Comparison of ENCODE assay signal across 11 mouse cellular contexts in genomic region chr5:139947446-139947845, GRCm38 (mm10). TPM values are rescaled to one million over a fixed set of nuclear protein-coding genes. Genes with fewer than 3 reads are reported as not detected.
DNase-seq lines count a peak whose midpoint lies in the region; ATAC-seq and TF ChIP-seq lines count a peak whose summit lies in the region.
"Had no signal": no experiment of that assay in that cellular context is flagged by ENCODE, and none has a peak within 500 bp of the region (broad histone marks: within the 10 kb centered on the region; RNA-seq: fewer than 3 reads in every experiment).

No protein-coding gene starts in this region.

- no peaks in the 10 kb centered on the region for H3K79me2 ChIP-seq in MEL (ENCODE audit: control insufficient read depth, insufficient read depth, low read length, poor library complexity)

- peak; percentile 71 for DNase-seq in CD4-positive, CD25-positive, alpha-beta regulatory T cell, adult 2 months (ENCODE audit: low read depth, low spot score)
- peak; percentile 41 for DNase-seq in limb, embryonic 11.5 days (ENCODE audit: low spot score)
- no peak for DNase-seq in limb, embryonic 10.5 days (ENCODE audit: low spot score)
- DNase-seq in MEL (ENCODE audit: low read depth, low spot score): peak; percentile 32
- peak; percentile 49 for DNase-seq in lung, postnatal 36 days
- no peak for DNase-seq in gastrocnemius, postnatal 10 days
- no peak for DNase-seq in layer of hippocampus, adult 8-10 months (ENCODE audit: low spot score in 2 of 2)
- DNase-seq: liver, embryonic 13.5 days had no signal

- no peak overlapping the region for H3K4me3 ChIP-seq in limb, embryonic 11.5 days (ENCODE audit: low read depth, low read length)
- no peak overlapping the region for H3K4me3 ChIP-seq in limb, embryonic 10.5 days
- no peak overlapping the region for H3K4me3 ChIP-seq in MEL (ENCODE audit: control insufficient read depth in 1 of 2, insufficient read depth in 1 of 2, low read depth in 2 of 2, low read length in 2 of 2)
- H3K4me3 ChIP-seq: liver, embryonic 13.5 days; neural tube, embryonic 12.5 days had no signal

- no peak for TF ChIP-seq POLR2A in MEL (IDR thresholded peaks at IDR 0.05; ENCODE audit: control insufficient read depth in 1 of 2, insufficient read depth in 1 of 2, low read depth in 1 of 2, low read length in 2 of 2, poor library complexity in 1 of 2)

- no peak for TF ChIP-seq EP300 in MEL (IDR thresholded peaks at IDR 0.05; ENCODE audit: low read depth in 1 of 2, low read length in 2 of 2)

- H3K27ac ChIP-seq in limb, embryonic 11.5 days (replicated peaks; ENCODE audit: low read depth, low read length): no peak overlapping the region
- H3K27ac ChIP-seq in limb, embryonic 10.5 days: no peak overlapping the region
- no peak overlapping the region for H3K27ac ChIP-seq in MEL (ENCODE audit: control insufficient read depth, low read depth, low read length)
- H3K27ac ChIP-seq: liver, embryonic 13.5 days; neural tube, embryonic 12.5 days had no signal

- WGBS in limb, embryonic 11.5 days: 92% methylated on average over 5 of the region's 5 CpGs
- 92% methylated on average over 5 of the region's 5 CpGs for WGBS in limb, embryonic 10.5 days

- no peaks in the 10 kb centered on the region for H3K27me3 ChIP-seq in limb, embryonic 11.5 days (ENCODE audit: control insufficient read depth, insufficient read depth, low read length)
- 0 out of 2 replicates have a peak, but pooled peaks cover 9% of the 10 kb centered on the region for H3K27me3 ChIP-seq in limb, embryonic 10.5 days (ENCODE audit: low read depth, poor library complexity, severe bottlenecking)
- H3K27me3 ChIP-seq in MEL (ENCODE audit: control insufficient read depth in 1 of 2, insufficient read depth in 2 of 2, low read length in 2 of 2): no peaks in the 10 kb centered on the region
- H3K27me3 ChIP-seq: neural tube, embryonic 12.5 days had no signal

- H3K36me3 ChIP-seq in limb, embryonic 11.5 days (ENCODE audit: control insufficient read depth, insufficient read depth, low read length): no peaks in the 10 kb centered on the region; the same call in 1 of the 2 replicates
- H3K36me3 ChIP-seq in limb, embryonic 10.5 days: no peaks in the 10 kb centered on the region
- H3K36me3 ChIP-seq in MEL (ENCODE audit: control insufficient read depth in 1 of 2, insufficient read depth in 2 of 2, low read length in 2 of 2): no peaks in the 10 kb centered on the region
- H3K36me3 ChIP-seq: liver, embryonic 13.5 days; neural tube, embryonic 12.5 days had no signal

- TF ChIP-seq CTCF in MEL (IDR thresholded peaks at IDR 0.05 in 2 of 3, conservative IDR thresholded peaks at IDR 0.05 in 1 of 3; ENCODE audit: control insufficient read depth in 1 of 3, insufficient read depth in 1 of 3, low read depth in 2 of 3, low read length in 3 of 3, poor library complexity in 1 of 3, severe bottlenecking in 1 of 3): peak; percentile 50 to 84 (median 61)

- H3K4me1 ChIP-seq in limb, embryonic 11.5 days (ENCODE audit: control insufficient read depth, insufficient read depth, low read length): peaks cover 10% of the 10 kb centered on the region
- H3K4me1 ChIP-seq in limb, embryonic 10.5 days: peaks cover 29% of the 10 kb centered on the region
- no peaks in the 10 kb centered on the region for H3K4me1 ChIP-seq in MEL (ENCODE audit: control insufficient read depth in 1 of 2, insufficient read depth in 2 of 2, low read length in 2 of 2)
- H3K4me1 ChIP-seq: liver, embryonic 13.5 days had no signal

- ATAC-seq in CD4-positive, CD25-positive, alpha-beta regulatory T cell, adult 4 months: no peak
- ATAC-seq in limb, embryonic 11.5 days (ENCODE audit: insufficient number of reproducible peaks, low FRiP score, low TSS enrichment, low read depth): no peak

- no peaks in the 10 kb centered on the region for H3K9me3 ChIP-seq in limb, embryonic 11.5 days (ENCODE audit: control insufficient read depth, low read length)
- no peaks in the 10 kb centered on the region for H3K9me3 ChIP-seq in limb, embryonic 10.5 days (replicated peaks)
- H3K9me3 ChIP-seq in MEL (replicated peaks; ENCODE audit: insufficient read depth, low read length): no peaks in the 10 kb centered on the region
- H3K9me3 ChIP-seq: liver, embryonic 13.5 days; neural tube, embryonic 12.5 days had no signal

- H3K4me2 ChIP-seq in limb, embryonic 11.5 days (ENCODE audit: low read depth, severe bottlenecking): no peak overlapping the region
- H3K4me2 ChIP-seq: liver, embryonic 13.5 days; neural tube, embryonic 12.5 days had no signal

- peak; percentile 38 for TF ChIP-seq RAD21 in MEL (IDR thresholded peaks at IDR 0.05; ENCODE audit: low read depth, low read length)

- H3K9ac ChIP-seq in limb, embryonic 11.5 days (ENCODE audit: low read length): no peak overlapping the region
- H3K9ac ChIP-seq in MEL (ENCODE audit: control insufficient read depth, low read depth, low read length, poor library complexity, severe bottlenecking): no peak overlapping the region
- H3K9ac ChIP-seq: liver, embryonic 13.5 days; neural tube, embryonic 12.5 days had no signal

TF ChIP-seq in MEL, 35 proteins besides CTCF, POLR2A, EP300 and RAD21:
- TF ChIP-seq SMC3 (IDR thresholded peaks at IDR 0.05; ENCODE audit: low read depth, low read length) (peak; percentile 56), POLR2AphosphoS5 (IDR thresholded peaks at IDR 0.05; ENCODE audit: borderline replicate concordance, low read depth, low read length) (no peak)

RNA-seq across cellular contexts. Expression of gene Elfn1, which starts 39.7 kb away (rescaled TPM):
- polyA plus RNA-seq in CD4-positive, CD25-positive, alpha-beta regulatory T cell, adult 4 months (2017; shearing (Covaris generic)): not detected
- 0.07 and 0.08 TPM in 2 replicates for polyA plus RNA-seq in limb, embryonic 11.5 days (2014; fragmentation: Nextera tagmentation; extraction: Ambion mirVana)
- 0.10 and 0.18 TPM in 2 replicates for polyA plus RNA-seq in limb, embryonic 10.5 days (2016; fragmentation: Nextera tagmentation; extraction: Ambion mirVana)
- total RNA-seq in MEL (2012; rRNA removed): 0.07 TPM in 1 of 2 replicates, not detected in the other
- polyA plus RNA-seq in MEL (2012; ENCODE audit: insufficient read depth in 1 of 2, insufficient read length in 2 of 2, low read depth in 1 of 2, low replicate concordance in 2 of 2, missing spikeins in 1 of 2): under 1 TPM in 1 of 2 experiments, not detected in 1; 0.08 TPM
- 1 to 10 TPM in 1 of 2 experiments, under 1 TPM in 1; 0.99 to 1.0 TPM for total RNA-seq in gastrocnemius, postnatal 10 days (2021)
- total RNA-seq in layer of hippocampus, adult 8-10 months (2022): 10 to 100 TPM; 27.6 to 34.4 (median 30.4) TPM
- polyA plus RNA-seq: heart, embryonic 14.5 days had no signal

Comparison
In these comparisons a context has a peak if more than half of its experiments do, and no peak if none do; other contexts are left out.
1. DNase-seq: peak in CD4-positive, CD25-positive, alpha-beta regulatory T cell, adult 2 months (single experiment), limb, embryonic 11.5 days (single experiment), MEL (single experiment) and lung, postnatal 36 days (single experiment); none in limb, embryonic 10.5 days (single experiment), gastrocnemius, postnatal 10 days (single experiment) and layer of hippocampus, adult 8-10 months (0 of 2).